Mouse (Mus musculus) T-helper 17 cell (primary cell): ENCODE results near the gene Cacna1a.

Experiments used
- in situ Hi-C, 2 experiments: fragments of 300-600 bp; cut with MboI, MseI; formaldehyde crosslinking; loops; 1 replicate in 1 of 2; 2 replicates in 1 of 2; pipeline ENCODE4 v1.15.1; 2025; ENCODE audit warnings: high pct_unique_total_duplicates in 2 of 2

Cacna1a gene

GRCm38 (mm10) chr8:84532725-84533124, 144.5 kb downstream of the Cacna1a start:
- in situ Hi-C loops = no loop called here

- in situ Hi-C loops = no loop called here
Observed at GRCm38 (mm10) chr8:84533341-84533740, 145.1 kb downstream of the Cacna1a start.

- in situ Hi-C loops = no loop called here
Observed at GRCm38 (mm10) chr8:84536917-84537316, 148.7 kb downstream of the Cacna1a start.

- in situ Hi-C loops = no loop called here
Observed at GRCm38 (mm10) chr8:84539376-84539775, 151.1 kb downstream of the Cacna1a start.

- in situ Hi-C loops = no loop called here
Observed at GRCm38 (mm10) chr8:84542481-84542880, 154.2 kb downstream of the Cacna1a start.

GRCm38 (mm10) chr8:84545522-84545921, 157.3 kb downstream of the Cacna1a start:
- in situ Hi-C loops = no loop called here

GRCm38 (mm10) chr8:84552457-84552856, 164.2 kb downstream of the Cacna1a start:
- in situ Hi-C loops = loop anchor here in 1 of 2 experiments (5.0 kb wide), 1 partner anchor 190 kb away; no protein-coding TSS in a partner anchor

GRCm38 (mm10) chr8:84553106-84553505, 164.9 kb downstream of the Cacna1a start:
- in situ Hi-C loops = loop anchor here in 1 of 2 experiments (5.0 kb wide), 1 partner anchor 191 kb away; no protein-coding TSS in a partner anchor

- in situ Hi-C loops = loop anchor here in 1 of 2 experiments (5.0 kb wide), 1 partner anchor 191 kb away; no protein-coding TSS in a partner anchor
Observed at GRCm38 (mm10) chr8:84553617-84554016, 165.4 kb downstream of the Cacna1a start.

GRCm38 (mm10) chr8:84554301-84555027, 166.2 kb downstream of the Cacna1a start:
- in situ Hi-C loops = loop anchor here in 1 of 2 experiments (5.0 kb wide), 1 partner anchor 192 kb away; no protein-coding TSS in a partner anchor

- in situ Hi-C loops = no loop called here
Observed at GRCm38 (mm10) chr8:84555269-84555668, 167.0 kb downstream of the Cacna1a start.

- in situ Hi-C loops = no loop called here
Observed at GRCm38 (mm10) chr8:84557936-84558335, 169.7 kb downstream of the Cacna1a start.

GRCm38 (mm10) chr8:84559121-84559604, 170.9 kb downstream of the Cacna1a start:
- in situ Hi-C loops = no loop called here

- in situ Hi-C loops = no loop called here
Observed at GRCm38 (mm10) chr8:84561698-84562097, 173.5 kb downstream of the Cacna1a start.

GRCm38 (mm10) chr8:84564042-84564441, 175.8 kb downstream of the Cacna1a start:
- in situ Hi-C loops = no loop called here

GRCm38 (mm10) chr8:84565577-84566360, 177.5 kb downstream of the Cacna1a start:
- in situ Hi-C loops = no loop called here

- in situ Hi-C loops = no loop called here
Observed at GRCm38 (mm10) chr8:84566816-84567413, 178.7 kb downstream of the Cacna1a start.

- in situ Hi-C loops = no loop called here
Observed at GRCm38 (mm10) chr8:84567541-84567940, 179.3 kb downstream of the Cacna1a start.

- in situ Hi-C loops = no loop called here
Observed at GRCm38 (mm10) chr8:84568737-84569136, 180.5 kb downstream of the Cacna1a start.

GRCm38 (mm10) chr8:84569921-84570673, 181.9 kb downstream of the Cacna1a start:
- in situ Hi-C loops = no loop called here

- in situ Hi-C loops = no loop called here
Observed at GRCm38 (mm10) chr8:84577432-84577831, 189.2 kb downstream of the Cacna1a start.
